In genomic region chr1:120132376-120132775, GRCm38 (mm10) we compare ENCODE assay signal across 10 mouse cellular contexts. TPM values are rescaled to one million over a fixed set of nuclear protein-coding genes. Genes with fewer than 3 reads are reported as not detected.
"Had no signal": no experiment of that assay in that cellular context is flagged by ENCODE, and none has a peak within 500 bp of the region (broad histone marks: within the 10 kb centered on the region; RNA-seq: fewer than 3 reads in every experiment).

No protein-coding gene starts in this region.

- DNase-seq: kidney, adult 18-20 months; kidney, adult 9 months; kidney, postnatal 14 days; left cerebral cortex, postnatal 4 days; liver, postnatal 0 days; lung, embryonic 14.5 days; thymus, adult 18-20 months; thymus, postnatal 36 days had no signal

RNA-seq across cellular contexts. Expression of gene 3110009E18Rik, which starts 11.4 kb away (rescaled TPM):
- polyA plus RNA-seq: small intestine, adult 2 months had no signal

RNA-seq across cellular contexts. Expression of gene Tmem37, which starts 58.5 kb away (rescaled TPM):
- total RNA-seq: megakaryocyte, adult 5-6 weeks had no signal
